Mouse (Mus musculus) T-helper 17 cell (primary cell): ENCODE measurements at regions not wholly inside any gene's neighbourhood (a gene's known extent, or its start where the extent isn't known, plus 50 kb on each side); places are given as distances from the start of the nearest gene placed in this dataset.

ENCODE experiments used
- in situ Hi-C, 2 experiments: fragments of 300-600 bp; cut with MboI, MseI; formaldehyde crosslinking; loops; 1 replicate in 1 of 2; 2 replicates in 1 of 2; pipeline ENCODE4 v1.15.1; 2025; ENCODE audit warnings: high pct_unique_total_duplicates in 2 of 2

- in situ Hi-C loops: no loop called here
Observed at GRCm38 (mm10) chr9:82712769-82713733, 116.3 kb upstream of the Irak1bp1 start.

GRCm38 (mm10) chr9:82728652-82729051 is 100.7 kb upstream of the Irak1bp1 start:
- in situ Hi-C loops: no loop called here

- in situ Hi-C loops: loop anchor here in 1 of 2 experiments (5.0 kb wide), 1 partner anchor 32 kb away; no protein-coding TSS in a partner anchor
Observed at GRCm38 (mm10) chr9:82729646-82730045, 99.7 kb upstream of the Irak1bp1 start.

GRCm38 (mm10) chr9:82733024-82733585 is 96.2 kb upstream of the Irak1bp1 start:
- in situ Hi-C loops: loop anchor here in 1 of 2 experiments (5.0 kb wide), 1 partner anchor 36 kb away; no protein-coding TSS in a partner anchor

DNA sequence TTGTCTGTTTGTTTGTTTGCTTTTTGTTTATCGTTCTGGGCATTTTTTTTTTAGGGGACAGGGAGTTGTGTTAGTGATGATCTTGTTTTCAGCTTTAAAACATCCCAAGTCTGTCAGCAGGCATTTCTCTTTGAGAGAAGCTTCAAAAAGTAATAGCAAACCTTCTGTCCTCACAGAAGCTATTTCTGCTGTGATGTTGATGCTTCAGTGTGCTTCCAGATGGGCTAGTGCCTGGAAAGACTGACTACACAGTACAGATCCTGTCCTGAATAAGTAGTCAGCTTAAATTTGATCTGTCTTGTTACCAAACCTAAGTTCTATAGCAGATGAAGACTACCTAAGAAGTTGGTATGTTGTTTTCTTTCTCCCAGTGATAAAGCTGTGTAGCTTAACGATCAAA is 94.4 kb upstream of the Irak1bp1 start:
- in situ Hi-C loops: loop anchor here in 1 of 2 experiments (5.0 kb wide), 1 partner anchor 38 kb away; no protein-coding TSS in a partner anchor

DNA sequence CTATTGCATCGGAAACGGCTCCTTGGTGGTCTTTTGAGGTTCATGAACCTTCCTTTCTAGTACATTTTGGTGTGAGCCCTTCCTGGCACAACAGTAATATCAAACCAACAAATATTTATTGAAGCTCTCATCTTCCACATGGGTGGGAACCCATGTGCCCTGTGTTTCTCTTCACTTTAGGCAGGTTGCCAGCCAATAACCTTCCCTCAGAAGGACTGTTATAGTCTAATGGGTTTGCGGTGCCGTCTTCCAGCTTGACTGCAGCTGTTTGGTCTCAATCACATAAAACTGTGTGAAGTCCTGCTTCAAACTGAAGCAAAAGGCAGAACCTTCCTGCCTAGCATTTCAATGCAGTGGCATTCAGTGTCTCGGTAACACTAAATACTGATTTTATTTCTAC is 69.4 kb upstream of the Irak1bp1 start:
- in situ Hi-C loops: loop anchor here in 1 of 2 experiments (5.0 kb wide), 1 partner anchor 58 kb away; no protein-coding TSS in a partner anchor

- in situ Hi-C loops: loop anchor here in 1 of 2 experiments (5.0 kb wide), 1 partner anchor 59 kb away; no protein-coding TSS in a partner anchor
Observed at GRCm38 (mm10) chr9:82760682-82761468, 68.5 kb upstream of the Irak1bp1 start.

DNA sequence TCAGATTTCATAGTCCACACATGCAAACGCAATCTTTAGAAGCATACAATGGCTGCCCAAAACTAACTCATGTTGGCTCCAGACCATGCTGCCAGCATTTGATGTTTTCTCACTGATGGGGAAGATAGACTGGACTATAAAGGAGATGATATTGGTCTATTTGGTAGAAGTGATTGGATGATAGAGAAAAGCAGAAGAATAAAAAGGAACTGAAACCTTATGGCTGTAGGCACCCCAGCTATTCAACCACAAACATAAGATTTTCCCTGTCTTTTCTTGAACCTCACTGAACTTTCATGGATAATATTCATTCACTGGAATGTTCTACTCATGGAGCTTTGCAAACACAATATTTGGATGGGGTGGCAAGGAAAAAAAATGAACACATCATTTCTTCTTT is 65.7 kb upstream of the Irak1bp1 start:
- in situ Hi-C loops: loop anchor here in 1 of 2 experiments (5.0 kb wide), 1 partner anchor 61 kb away; no protein-coding TSS in a partner anchor
